Comparison of ENCODE assay signal across 8 mouse cellular contexts in genomic region chr7:123123665-123124298, GRCm38 (mm10). TPM values are rescaled to one million over a fixed set of nuclear protein-coding genes. Genes with fewer than 3 reads are reported as not detected.
A peak's percentile ranks its signal among the peaks of the same experiment; 100 is the strongest.
DNase-seq lines count a peak whose midpoint lies in the region; ATAC-seq and TF ChIP-seq lines count a peak whose summit lies in the region.

Gene Tnrc6a (plus strand): TSS chr7:123123885.

- H3K4me2 ChIP-seq in lung, postnatal 0 days (replicated peaks; ENCODE audit: low read depth, low read length) = peak within 1 kb of the TSS; percentile 63

- peak within 1 kb of the TSS; percentile 94 for H3K9ac ChIP-seq in lung, postnatal 0 days (replicated peaks; ENCODE audit: low read depth)

- peaks cover 22% of the 10 kb centered on the region for H3K4me1 ChIP-seq in hindbrain, embryonic 10.5 days (replicated peaks)
- peaks cover 4% of the 10 kb centered on the region; the same call in 1 of the 2 replicates for H3K4me1 ChIP-seq in lung, postnatal 0 days (ENCODE audit: insufficient read depth, low read depth, low read length)

- peak; percentile 68 for TF ChIP-seq EP300 in lung, postnatal 0 days (IDR thresholded peaks at IDR 0.05)

- peak within 1 kb of the TSS; percentile 100 for H3K4me3 ChIP-seq in hindbrain, embryonic 10.5 days
- peak within 1 kb of the TSS; percentile 98 for H3K4me3 ChIP-seq in lung, postnatal 0 days (ENCODE audit: low read depth, low read length)

- H3K9me3 ChIP-seq in hindbrain, embryonic 10.5 days = no peaks in the 10 kb centered on the region
- no peaks in the 10 kb centered on the region for H3K9me3 ChIP-seq in lung, postnatal 0 days (ENCODE audit: low read length)

- H3K27ac ChIP-seq in hindbrain, embryonic 10.5 days = peak within 1 kb of the TSS; percentile 100
- H3K27ac ChIP-seq in lung, postnatal 0 days (ENCODE audit: low read length) = peak within 1 kb of the TSS; percentile 97

- DNase-seq in MEL-GATA-1-ER (ENCODE audit: extremely low read depth, low read depth) = peak; percentile 78
- peak; percentile 93 for DNase-seq in cerebellum, adult 8-10 months
- DNase-seq in hindbrain, embryonic 10.5 days (ENCODE audit: low spot score) = peak; percentile 95
- peak; percentile 92 for DNase-seq in layer of hippocampus, adult 9-11 months
- peak; percentile 95 for DNase-seq in lung, postnatal 0 days (ENCODE audit: low spot score)
- peak; percentile 88 for DNase-seq in ovary, postnatal 14 days (ENCODE audit: low spot score)
- peak; percentile 93 for DNase-seq in thymus, postnatal 14 days

- under 1% methylated on average over 55 of the region's 55 CpGs for WGBS in hindbrain, embryonic 10.5 days
- 4% methylated on average over 48 of the region's 55 CpGs for WGBS in lung, postnatal 0 days

- no peaks in the 10 kb centered on the region for H3K27me3 ChIP-seq in hindbrain, embryonic 10.5 days (ENCODE audit: insufficient read depth, poor library complexity, severe bottlenecking)
- H3K27me3 ChIP-seq in lung, postnatal 0 days (replicated peaks; ENCODE audit: insufficient read depth, low read length) = no peaks in the 10 kb centered on the region

- TF ChIP-seq CTCF in lung, postnatal 0 days (IDR thresholded peaks at IDR 0.05) = 0 out of 2 replicates have a peak, but pooled peaks have one; percentile 4

- ATAC-seq in frontal cortex, adult (ENCODE audit: low TSS enrichment) = peak; percentile 98
- ATAC-seq in lung, postnatal 0 days = peak; percentile 97

- peaks cover 18% of the 10 kb centered on the region for H3K36me3 ChIP-seq in hindbrain, embryonic 10.5 days
- H3K36me3 ChIP-seq in lung, postnatal 0 days (ENCODE audit: insufficient read depth, low read length) = no peaks in the 10 kb centered on the region

RNA-seq across cellular contexts. Expression of gene Tnrc6a, which starts in this region (rescaled TPM):
- polyA plus RNA-seq in hindbrain, embryonic 10.5 days (2016; fragmentation: Nextera tagmentation; extraction: Ambion mirVana) = 51.5 and 58.1 TPM in 2 replicates
- 49.7 and 59.6 TPM in 2 replicates for polyA plus RNA-seq in lung, postnatal 0 days (2015; fragmentation: Nextera tagmentation; extraction: Ambion mirVana)

Comparison
In these comparisons a context has a peak if more than half of its experiments do, and no peak if none do; other contexts are left out.
1. Peak in every context shown above with its lines: DNase-seq, ATAC-seq, H3K4me3 ChIP-seq and H3K27ac ChIP-seq.